Mouse (Mus musculus): ENCODE measurements around the gene Prpf8.

DNA sequence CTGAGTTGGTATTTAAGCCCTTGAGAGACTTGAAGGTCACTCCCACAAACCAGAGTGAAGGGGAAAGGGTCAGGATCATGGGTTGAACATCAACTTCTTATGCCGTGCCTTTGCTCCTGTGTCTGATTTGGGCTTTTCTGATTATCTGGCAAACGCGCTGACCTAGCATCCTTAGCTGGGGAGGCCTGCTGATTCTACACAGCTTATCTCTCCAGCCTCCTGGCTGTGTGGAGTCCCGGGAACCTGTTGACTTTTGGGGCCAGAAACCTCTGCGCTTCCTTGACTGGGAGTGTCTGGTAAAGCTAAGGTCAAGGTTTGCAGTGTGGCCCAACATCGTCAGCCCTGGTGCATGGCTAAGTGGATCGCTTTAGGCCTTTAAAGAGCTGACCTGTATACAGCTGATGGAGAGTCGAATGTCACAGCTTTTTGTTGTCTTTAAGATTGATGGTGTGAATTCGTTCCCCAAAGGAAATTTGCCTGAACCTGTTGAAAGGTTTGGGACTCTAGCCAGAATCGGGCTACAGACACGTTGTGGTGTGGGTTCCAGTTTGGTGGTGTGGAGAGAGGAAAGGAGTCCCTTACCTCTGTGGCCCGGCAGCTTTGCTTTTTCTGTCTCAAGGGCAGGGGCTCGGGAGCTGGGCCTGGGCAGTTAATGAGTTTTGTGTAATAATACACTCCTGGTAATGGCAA is 48.6 kb downstream of the Prpf8 start:
- no peak for TF ChIP-seq POLR2A (IDR thresholded peaks at IDR 0.05; ENCODE audit: borderline replicate concordance, insufficient read depth, low read length)
- no peak for TF ChIP-seq CTCF (IDR thresholded peaks at IDR 0.05; ENCODE audit: borderline replicate concordance, insufficient read depth, low read depth, low read length)
